Mouse (Mus musculus) testis, adult 2 months (tissue): ENCODE results near the gene March1.

Experiments
- CTCF ChIP-seq: fragments of 200-500 bp; IDR thresholded peaks from 2 replicates; pipeline ENCODE4 v1.5.1; 2012; ENCODE audit warnings: low read depth, mild to moderate bottlenecking, inconsistent platforms, low read length, moderate library complexity; ENCODE audit not compliant: control insufficient read depth, insufficient read depth, insufficient replicate concordance
- POLR2A ChIP-seq: fragments of 200-500 bp; IDR thresholded peaks from 2 replicates; pipeline ENCODE4 v1.6.1; 2012; ENCODE audit warnings: low read depth, mild to moderate bottlenecking, inconsistent platforms, low read length, moderate library complexity; ENCODE audit not compliant: control insufficient read depth

GRCm38 (mm10) chr8:66209553-66209952 is 591.9 kb downstream of the March1 start:
- TF ChIP-seq POLR2A: no peak
- no peak for TF ChIP-seq CTCF
